ENCODE assay signal across 29 mouse cellular contexts in the genomic region with DNA sequence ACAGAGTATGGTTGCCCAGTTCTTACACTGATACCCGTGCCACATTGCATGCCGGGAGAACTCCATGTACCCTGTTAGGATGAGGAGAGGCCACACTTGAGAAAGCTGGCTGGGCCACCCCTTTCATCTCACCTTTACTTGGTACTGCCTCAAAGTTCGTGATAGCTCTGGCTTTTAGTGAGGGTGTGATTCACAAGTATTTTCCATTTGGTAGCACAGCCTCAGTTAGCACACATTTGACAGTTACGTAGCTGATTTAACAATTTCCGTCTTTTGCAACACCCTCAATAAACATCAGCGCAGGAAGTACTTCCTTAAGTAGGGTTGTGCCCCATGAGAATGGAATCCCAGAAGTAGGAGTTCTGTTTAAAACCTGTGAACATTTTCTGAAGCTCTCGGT. TPM values are rescaled to one million over a fixed set of nuclear protein-coding genes. Genes with fewer than 3 reads are reported as not detected.
DNase-seq lines count a peak whose midpoint lies in the region; TF ChIP-seq lines count a peak whose summit lies in the region.
"Had no signal": no experiment of that assay in that cellular context is flagged by ENCODE, and none has a peak within 500 bp of the region (broad histone marks: within the 10 kb centered on the region; RNA-seq: fewer than 3 reads in every experiment).

No protein-coding gene starts in this region.

- TF ChIP-seq CTCF in lung, adult 2 months (IDR thresholded peaks at IDR 0.05; ENCODE audit: insufficient read depth, low read length) = no peak
- TF ChIP-seq CTCF in bone marrow, adult 2 months (IDR thresholded peaks at IDR 0.05; ENCODE audit: control insufficient read depth, insufficient read depth, low read length) = no peak
- no peak for TF ChIP-seq CTCF in gastrocnemius, adult 2 months (IDR thresholded peaks at IDR 0.05)

- TF ChIP-seq POLR2A in lung, adult 2 months (IDR thresholded peaks at IDR 0.05; ENCODE audit: borderline replicate concordance, extremely low read depth, low read depth, low read length) = no peak
- no peak for TF ChIP-seq POLR2A in bone marrow, adult 2 months (IDR thresholded peaks at IDR 0.05; ENCODE audit: borderline replicate concordance, control insufficient read depth, low read depth, low read length)

- intact Hi-C loops in gastrocnemius, adult 2 months (cut with DNase I) = no loop called here

- H3K4me3 ChIP-seq in lung, adult 2 months (replicated peaks; ENCODE audit: extremely low read depth, low read depth, low read length) = no peak overlapping the region
- no peak overlapping the region for H3K4me3 ChIP-seq in bone marrow, adult 2 months (replicated peaks; ENCODE audit: control insufficient read depth, low read depth, low read length)
- no peak overlapping the region for H3K4me3 ChIP-seq in gastrocnemius, adult 2 months
- H3K4me3 ChIP-seq: embryonic facial prominence, embryonic 10.5 days; embryonic facial prominence, embryonic 15.5 days; forebrain, embryonic 12.5 days; heart, adult 2 months; heart, embryonic 12.5 days; hindbrain, embryonic 15.5 days; intestine, embryonic 15.5 days; left cerebral cortex, adult 2 months; limb, embryonic 12.5 days; liver, embryonic 12.5 days; myocyte; neural tube, embryonic 12.5 days had no signal

- WGBS in lung, adult 2 months = 47% methylated on average over 7 of the region's 7 CpGs
- WGBS in bone marrow, adult 2 months = 54% methylated on average over 7 of the region's 7 CpGs

- H3K27ac ChIP-seq in bone marrow, adult 2 months (ENCODE audit: control insufficient read depth, insufficient read depth, low read depth, low read length, poor library complexity) = peak overlapping the region; percentile 84
- no peak overlapping the region for H3K27ac ChIP-seq in gastrocnemius, adult 2 months
- H3K27ac ChIP-seq: embryonic facial prominence, embryonic 10.5 days; embryonic facial prominence, embryonic 15.5 days; forebrain, embryonic 12.5 days; heart, adult 2 months; hindbrain, embryonic 15.5 days; intestine, embryonic 15.5 days; kidney, postnatal 0 days; left cerebral cortex, adult 2 months; limb, embryonic 12.5 days; liver, embryonic 12.5 days; neural tube, embryonic 12.5 days had no signal

- peak; percentile 20 for DNase-seq in lung, postnatal 10 days
- DNase-seq in lung, adult 2 months = no peak
- peak; percentile 69 for DNase-seq in lung, postnatal 36 days
- no peak for DNase-seq in gastrocnemius, adult 2 months
- no peak for DNase-seq in right cerebral cortex, postnatal 4 days
- DNase-seq in kidney, postnatal 14 days = no peak
- DNase-seq: adrenal gland, postnatal 25 days; cerebellum, adult 18-20 months; cerebellum, postnatal 10 days; gastrocnemius, postnatal 25 days; heart, adult 2 months; kidney, adult 8-10 months; liver, postnatal 0 days; thymus, adult 2 months; thymus, postnatal 4 days had no signal

- peaks cover 18% of the 10 kb centered on the region for H3K4me1 ChIP-seq in lung, adult 2 months (ENCODE audit: control insufficient read depth, insufficient read depth, low read length)
- peaks cover 1% of the 10 kb centered on the region; the same call in 1 of the 2 replicates for H3K4me1 ChIP-seq in bone marrow, adult 2 months (ENCODE audit: control insufficient read depth, insufficient read depth, low read length)
- H3K4me1 ChIP-seq: neural tube, embryonic 12.5 days had no signal

RNA-seq across cellular contexts. Expression of gene Entpd1, which starts 53.6 kb away (rescaled TPM):
- 28.7 and 41.2 TPM in 2 replicates for polyA plus RNA-seq in lung, adult 2 months (2012; rRNA removed)
- polyA plus RNA-seq in bone marrow, adult 2 months (2011; ENCODE audit: insufficient read depth, insufficient read length, low replicate concordance, missing spikeins) = 9.9 and 17.6 TPM in 2 replicates
- total RNA-seq in gastrocnemius, adult 2 months (2021) = 10 to 100 TPM; 10.0 to 12.9 TPM
- polyA plus RNA-seq: C2C12 had no signal

RNA-seq across cellular contexts. Expression of gene Tctn3, which starts 53.7 kb away (rescaled TPM):
- 12.1 and 12.8 TPM in 2 replicates for polyA plus RNA-seq in lung, adult 2 months (2012; rRNA removed)
- polyA plus RNA-seq in bone marrow, adult 2 months (2011; ENCODE audit: insufficient read depth, insufficient read length, low replicate concordance, missing spikeins) = 1.2 and 2.7 TPM in 2 replicates
- total RNA-seq in gastrocnemius, adult 2 months (2021) = 1 to 10 TPM; 2.6 to 2.8 TPM

Comparison
In these comparisons a context has a peak if more than half of its experiments do, and no peak if none do; other contexts are left out.
1. DNase-seq: peak in lung, postnatal 10 days (single experiment) and lung, postnatal 36 days (single experiment); none in lung, adult 2 months (single experiment), gastrocnemius, adult 2 months (single experiment), right cerebral cortex, postnatal 4 days (single experiment) and kidney, postnatal 14 days (single experiment).